Mouse (Mus musculus): ENCODE data around the gene Cnih2. TPM values are rescaled to one million over a fixed set of nuclear protein-coding genes. Genes with fewer than 3 reads are reported as not detected.

Gene Cnih2
- polyA plus RNA-seq, 1 experiment from 2014 or later: 347 TPM

DNA sequence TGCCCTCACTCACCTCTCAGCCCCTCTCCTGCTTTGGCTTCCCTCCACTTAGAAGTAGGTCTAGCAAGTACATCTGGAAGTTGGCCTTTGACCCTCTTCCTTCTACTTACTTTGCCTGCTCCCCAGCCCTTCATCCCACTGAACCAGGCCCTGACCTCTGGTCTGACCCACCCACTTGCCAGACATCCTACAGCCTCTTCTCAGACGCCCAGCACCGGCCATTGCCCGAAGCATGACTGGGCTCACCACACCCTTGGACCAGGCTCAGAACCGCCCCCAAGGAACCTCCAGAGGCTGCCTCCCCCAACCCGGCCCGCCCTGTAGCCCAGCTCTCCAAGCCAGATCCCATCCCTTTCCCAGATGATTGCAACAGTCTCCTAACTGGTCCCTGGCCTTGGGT, 35.9 kb downstream of the Cnih2 start:
- Histone ChIP-seq H3K27me3 (replicated peaks; ENCODE audit: control insufficient read depth, insufficient read depth, low read length) (no peaks in the 10 kb centered on the region), H3K9ac (replicated peaks; ENCODE audit: low read depth, low read length) (no peak overlapping the region), H3K4me2 (ENCODE audit: low read length) (no peak overlapping the region), H3K27ac (ENCODE audit: low read length) (no peak overlapping the region), H3K36me3 (ENCODE audit: control insufficient read depth, insufficient read depth) (no peaks in the 10 kb centered on the region), H3K9me3 (ENCODE audit: control insufficient read depth, low read length) (no peaks in the 10 kb centered on the region), H3K4me3 (replicated peaks; ENCODE audit: low read length) (no peak overlapping the region), H3K4me1 (replicated peaks; ENCODE audit: control insufficient read depth, insufficient read depth, low read length) (peaks cover 12% of the 10 kb centered on the region)
- 88% methylated on average over 6 of the region's 6 CpGs for WGBS
- no peak for ATAC-seq

DNA sequence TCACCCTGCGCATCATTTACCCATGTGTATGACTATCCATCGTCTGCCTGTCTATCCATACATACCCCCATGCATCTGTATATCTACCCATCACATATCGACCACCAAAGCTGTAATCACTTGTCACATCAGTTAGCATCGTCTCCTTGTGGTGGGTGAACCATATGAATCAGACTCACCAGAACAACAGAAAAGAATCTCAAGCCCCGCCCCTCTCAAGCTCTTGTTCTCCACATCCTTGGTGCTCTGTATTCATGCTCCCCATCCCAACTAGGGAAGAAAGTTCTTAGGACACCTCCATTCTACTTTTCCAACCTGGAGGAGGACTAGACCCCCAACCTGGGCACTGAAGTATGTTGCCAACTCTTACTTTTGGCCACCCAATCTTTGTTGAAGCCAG, 36.3 kb downstream of the Cnih2 start:
- H3K4me1 ChIP-seq (replicated peaks; ENCODE audit: control insufficient read depth, insufficient read depth, low read length): peaks cover 10% of the 10 kb centered on the region
- no peak overlapping the region for H3K9ac ChIP-seq (replicated peaks; ENCODE audit: low read depth, low read length)
- H3K4me3 ChIP-seq (replicated peaks; ENCODE audit: low read length): no peak overlapping the region
- H3K36me3 ChIP-seq (ENCODE audit: control insufficient read depth, insufficient read depth): no peaks in the 10 kb centered on the region
- 87% methylated on average over 5 of the region's 5 CpGs for WGBS
- H3K4me2 ChIP-seq (ENCODE audit: low read length): no peak overlapping the region
- no peaks in the 10 kb centered on the region for H3K9me3 ChIP-seq (ENCODE audit: control insufficient read depth, low read length)
- H3K27me3 ChIP-seq (replicated peaks; ENCODE audit: control insufficient read depth, insufficient read depth, low read length): no peaks in the 10 kb centered on the region
- no peak overlapping the region for H3K27ac ChIP-seq (ENCODE audit: low read length)
- no peak for ATAC-seq

DNA sequence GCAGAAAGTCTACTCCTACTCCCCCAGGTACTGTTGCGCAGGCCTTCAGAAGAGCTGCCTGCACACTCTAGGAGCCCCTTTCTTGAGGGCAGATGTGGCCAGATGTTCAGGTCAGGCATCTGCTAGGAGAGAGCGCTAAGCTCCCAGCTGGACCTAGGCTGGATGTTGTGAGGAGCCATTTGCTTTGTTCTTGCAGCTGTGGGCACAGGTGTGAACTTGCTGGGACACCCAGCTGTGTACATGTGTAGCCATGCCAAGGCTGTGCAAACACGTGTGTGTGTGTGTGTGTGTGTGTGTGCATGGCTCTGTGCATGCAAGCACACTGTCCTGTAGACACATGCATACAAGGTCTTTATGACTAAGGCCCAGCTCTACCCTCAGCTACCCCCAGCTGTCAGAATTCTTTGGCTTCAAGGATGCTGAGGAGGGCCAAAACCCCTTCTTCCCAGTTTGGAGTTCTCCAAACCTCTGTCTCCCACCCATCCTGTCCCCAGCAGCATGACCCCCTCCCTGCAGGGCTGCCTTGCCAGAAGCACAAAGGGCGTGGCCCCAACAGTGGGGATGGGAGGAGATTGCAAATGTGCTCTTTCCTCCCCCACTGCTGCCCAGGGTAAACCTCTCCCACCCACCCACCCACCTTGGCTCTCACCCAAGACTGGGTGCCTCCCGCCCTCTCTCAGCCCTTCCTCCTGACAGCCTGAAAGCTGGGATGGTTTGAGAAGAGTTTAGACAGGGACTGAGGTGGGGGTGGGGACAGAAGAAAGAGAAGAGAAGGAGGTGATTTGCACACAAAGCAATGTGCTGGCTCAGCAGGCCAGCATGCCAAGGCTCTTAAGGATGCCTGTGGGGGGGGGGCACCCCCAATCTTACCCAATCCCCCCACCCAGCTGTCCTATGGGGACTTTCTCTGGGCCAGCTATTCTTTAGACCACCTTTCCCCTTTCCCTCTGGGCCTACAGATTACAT, 37.7 kb downstream of the Cnih2 start:
- Histone ChIP-seq H3K4me1 (replicated peaks; ENCODE audit: control insufficient read depth, insufficient read depth, low read length) (peaks cover 10% of the 10 kb centered on the region), H3K27ac (ENCODE audit: low read length) (peak overlapping the region; percentile 44), H3K9ac (replicated peaks; ENCODE audit: low read depth, low read length) (no peak overlapping the region), H3K27me3 (replicated peaks; ENCODE audit: control insufficient read depth, insufficient read depth, low read length) (no peaks in the 10 kb centered on the region), H3K4me2 (ENCODE audit: low read length) (no peak overlapping the region), H3K9me3 (ENCODE audit: control insufficient read depth, low read length) (no peaks in the 10 kb centered on the region), H3K36me3 (ENCODE audit: control insufficient read depth, insufficient read depth) (no peaks in the 10 kb centered on the region), H3K4me3 (replicated peaks; ENCODE audit: low read length) (no peak overlapping the region)
- ATAC-seq: peak; percentile 39; the same call in 1 of the 2 replicates
- WGBS: 37% methylated on average over 5 of the region's 5 CpGs

DNA sequence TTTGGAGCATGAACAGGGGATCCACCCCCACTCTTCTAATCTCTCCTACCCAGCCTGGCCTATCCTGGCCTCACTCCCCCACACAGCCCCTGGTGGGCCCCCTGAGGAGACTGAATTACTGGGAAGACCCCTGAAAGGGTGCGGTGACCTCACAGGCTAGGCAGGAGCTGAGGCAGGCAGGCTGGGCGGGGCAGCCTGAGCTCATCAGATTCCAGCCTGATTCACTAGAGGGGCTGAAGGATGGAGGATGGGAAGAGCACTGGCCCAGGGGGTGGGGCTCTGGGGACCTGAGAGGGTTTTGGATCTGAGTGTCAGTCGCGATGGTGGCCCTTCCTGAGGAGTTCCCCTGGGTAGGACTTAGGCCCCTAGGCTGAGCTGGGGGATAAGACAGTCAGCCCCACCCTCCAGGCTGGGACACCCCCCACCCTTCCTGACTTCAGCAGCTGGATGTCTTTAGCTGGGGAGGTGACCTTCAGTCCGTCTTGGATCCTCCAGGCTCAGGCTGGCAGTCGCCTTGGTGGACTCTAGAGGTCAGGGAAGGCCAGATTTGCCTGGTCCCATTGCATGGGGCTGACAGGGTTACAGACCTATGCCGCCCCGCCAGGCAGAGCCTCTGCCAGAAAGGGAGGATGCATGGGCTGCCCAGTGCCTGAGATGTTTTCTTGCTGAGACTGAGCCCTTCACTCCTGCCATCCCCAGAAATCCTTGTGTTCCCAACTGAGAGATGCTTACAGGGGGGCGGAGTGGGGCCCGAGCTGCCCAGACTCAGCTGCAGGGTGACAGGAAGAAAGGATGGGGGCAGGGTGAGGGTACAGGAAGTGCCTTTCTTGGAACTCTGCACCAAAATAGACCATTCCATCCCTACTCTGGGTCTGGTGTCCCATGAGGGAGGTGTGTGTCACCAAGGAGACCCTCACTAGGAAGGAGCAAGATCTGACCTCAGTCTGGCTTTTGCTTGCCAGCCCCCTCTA, 39.2 kb downstream of the Cnih2 start:
- no peaks in the 10 kb centered on the region for H3K36me3 ChIP-seq (ENCODE audit: control insufficient read depth, insufficient read depth)

DNA sequence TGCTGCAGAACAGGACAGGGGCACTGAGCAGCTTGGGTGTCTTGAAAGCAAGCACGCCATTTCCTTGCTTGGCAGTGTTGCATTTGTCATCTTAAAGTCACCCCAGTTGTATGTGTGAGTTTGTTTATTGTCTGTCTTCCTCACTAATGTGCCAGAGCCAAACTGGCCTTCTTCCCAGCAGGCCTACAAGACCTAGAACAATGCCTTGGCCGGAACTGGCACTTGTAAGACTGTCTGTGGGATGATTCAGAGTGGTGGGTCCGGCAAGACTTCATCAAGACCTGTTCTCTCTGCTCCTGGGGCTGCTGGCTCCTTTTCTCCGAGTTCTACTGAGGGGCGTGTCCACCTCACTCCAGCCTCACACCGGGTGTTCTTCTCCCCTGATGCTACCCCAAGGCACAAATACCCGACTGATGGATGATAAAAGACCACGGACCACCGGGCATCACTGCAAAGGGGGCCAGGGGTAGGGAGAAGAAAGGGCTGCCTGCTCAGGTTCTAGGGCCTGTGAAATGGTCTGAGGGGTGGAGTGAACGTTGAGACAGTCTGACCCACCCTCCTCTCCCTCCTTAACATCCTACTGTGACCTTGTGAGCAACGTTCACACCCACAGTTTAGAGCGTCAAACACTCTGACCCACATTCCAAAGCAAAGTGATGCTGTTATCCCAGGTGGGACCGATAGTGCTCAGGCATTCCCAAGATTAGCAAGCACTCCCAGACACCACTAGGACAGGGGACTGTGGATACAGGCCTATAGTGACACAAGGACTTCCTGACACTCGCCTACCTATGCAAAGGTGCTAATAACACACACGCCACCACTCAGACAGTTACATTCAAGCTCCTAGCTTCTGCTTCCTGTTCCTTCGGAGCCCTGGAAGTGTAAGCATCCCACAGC, 40.2 kb downstream of the Cnih2 start:
- H3K27ac ChIP-seq (ENCODE audit: low read length): no peak overlapping the region
- H3K9ac ChIP-seq (replicated peaks; ENCODE audit: low read depth, low read length): no peak overlapping the region
- ATAC-seq: no peak

More for the DNA sequence above, 39.2 kb downstream of the Cnih2 start:
- Histone ChIP-seq H3K27me3 (replicated peaks; ENCODE audit: control insufficient read depth, insufficient read depth, low read length) (no peaks in the 10 kb centered on the region), H3K4me3 (replicated peaks; ENCODE audit: low read length) (no peak overlapping the region), H3K4me1 (replicated peaks; ENCODE audit: control insufficient read depth, insufficient read depth, low read length) (peaks cover 10% of the 10 kb centered on the region), H3K4me2 (ENCODE audit: low read length) (no peak overlapping the region), H3K9ac (replicated peaks; ENCODE audit: low read depth, low read length) (peak overlapping the region; percentile 35; the same call in 1 of the 2 replicates), H3K27ac (ENCODE audit: low read length) (no peak overlapping the region), H3K9me3 (ENCODE audit: control insufficient read depth, low read length) (no peaks in the 10 kb centered on the region)
- 17% methylated on average over 10 of the region's 10 CpGs for WGBS
- no peak for ATAC-seq

DNA sequence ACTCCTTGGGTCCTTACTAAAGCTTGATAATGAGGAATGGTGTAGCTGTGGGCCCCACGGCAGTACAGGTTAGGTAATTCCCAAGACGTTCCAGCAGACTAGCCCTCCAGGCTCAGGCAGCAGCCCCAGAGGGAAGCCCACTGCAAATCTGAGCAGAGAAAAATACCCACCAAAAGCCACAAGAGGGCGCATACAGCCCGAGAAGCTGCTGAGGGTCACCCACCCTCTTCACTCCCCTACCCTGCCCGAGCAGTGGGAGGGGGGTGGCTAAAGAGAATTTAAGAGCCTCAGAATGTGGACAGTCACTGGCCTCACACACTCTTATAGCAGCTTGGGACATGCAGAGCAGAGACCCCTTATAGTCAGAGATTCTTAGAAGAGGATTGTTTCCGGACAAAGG, 42.1 kb downstream of the Cnih2 start:
- ATAC-seq: peak; percentile 29
- H3K4me3 ChIP-seq (replicated peaks; ENCODE audit: low read length): no peak overlapping the region
- no peaks in the 10 kb centered on the region for H3K9me3 ChIP-seq (ENCODE audit: control insufficient read depth, low read length)
- H3K36me3 ChIP-seq (ENCODE audit: control insufficient read depth, insufficient read depth): no peaks in the 10 kb centered on the region
- H3K4me2 ChIP-seq (ENCODE audit: low read length): no peak overlapping the region
- WGBS: 11% methylated on average over 6 of the region's 6 CpGs
- no peak overlapping the region for H3K27ac ChIP-seq (ENCODE audit: low read length)
- peaks cover 9% of the 10 kb centered on the region for H3K4me1 ChIP-seq (replicated peaks; ENCODE audit: control insufficient read depth, insufficient read depth, low read length)
- H3K9ac ChIP-seq (replicated peaks; ENCODE audit: low read depth, low read length): no peak overlapping the region
- peaks cover 14% of the 10 kb centered on the region for H3K27me3 ChIP-seq (replicated peaks; ENCODE audit: control insufficient read depth, insufficient read depth, low read length)

More for the DNA sequence above, 40.2 kb downstream of the Cnih2 start:
- Histone ChIP-seq H3K4me3 (replicated peaks; ENCODE audit: low read length) (no peak overlapping the region), H3K27me3 (replicated peaks; ENCODE audit: control insufficient read depth, insufficient read depth, low read length) (no peaks in the 10 kb centered on the region), H3K36me3 (ENCODE audit: control insufficient read depth, insufficient read depth) (no peaks in the 10 kb centered on the region), H3K4me1 (replicated peaks; ENCODE audit: control insufficient read depth, insufficient read depth, low read length) (peaks cover 10% of the 10 kb centered on the region), H3K9me3 (ENCODE audit: control insufficient read depth, low read length) (no peaks in the 10 kb centered on the region), H3K4me2 (ENCODE audit: low read length) (no peak overlapping the region)
- 27% methylated on average over 16 of the region's 16 CpGs for WGBS

DNA sequence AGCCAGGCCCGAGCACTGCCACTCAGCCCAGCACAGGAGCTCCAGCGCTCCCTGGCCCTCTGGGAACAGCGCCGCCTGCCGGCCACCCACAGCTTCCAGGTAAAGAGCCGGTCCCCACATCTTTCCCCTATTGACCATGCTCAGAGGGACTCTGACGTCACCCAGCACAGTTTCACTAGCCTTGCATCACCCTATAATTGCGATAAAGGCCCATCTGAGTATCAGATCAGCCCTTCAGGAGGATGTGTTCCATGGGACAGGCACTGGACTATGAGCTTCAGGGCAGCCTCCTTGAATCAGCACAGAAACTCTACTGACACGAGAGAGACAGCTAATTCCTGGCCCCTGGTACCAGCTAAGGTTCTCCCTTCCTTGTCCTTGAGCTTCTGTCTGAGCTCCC, 44.4 kb downstream of the Cnih2 start:
- peaks cover 23% of the 10 kb centered on the region for H3K27me3 ChIP-seq (replicated peaks; ENCODE audit: control insufficient read depth, insufficient read depth, low read length)
- H3K4me3 ChIP-seq (replicated peaks; ENCODE audit: low read length): no peak overlapping the region
- H3K4me1 ChIP-seq (replicated peaks; ENCODE audit: control insufficient read depth, insufficient read depth, low read length): peaks cover 4% of the 10 kb centered on the region
- H3K36me3 ChIP-seq (ENCODE audit: control insufficient read depth, insufficient read depth): no peaks in the 10 kb centered on the region
- no peak overlapping the region for H3K9ac ChIP-seq (replicated peaks; ENCODE audit: low read depth, low read length)
- no peak overlapping the region for H3K4me2 ChIP-seq (ENCODE audit: low read length)
- no peaks in the 10 kb centered on the region for H3K9me3 ChIP-seq (ENCODE audit: control insufficient read depth, low read length)
- no peak for ATAC-seq
- WGBS: 16% methylated on average over 9 of the region's 9 CpGs
- no peak overlapping the region for H3K27ac ChIP-seq (ENCODE audit: low read length)

DNA sequence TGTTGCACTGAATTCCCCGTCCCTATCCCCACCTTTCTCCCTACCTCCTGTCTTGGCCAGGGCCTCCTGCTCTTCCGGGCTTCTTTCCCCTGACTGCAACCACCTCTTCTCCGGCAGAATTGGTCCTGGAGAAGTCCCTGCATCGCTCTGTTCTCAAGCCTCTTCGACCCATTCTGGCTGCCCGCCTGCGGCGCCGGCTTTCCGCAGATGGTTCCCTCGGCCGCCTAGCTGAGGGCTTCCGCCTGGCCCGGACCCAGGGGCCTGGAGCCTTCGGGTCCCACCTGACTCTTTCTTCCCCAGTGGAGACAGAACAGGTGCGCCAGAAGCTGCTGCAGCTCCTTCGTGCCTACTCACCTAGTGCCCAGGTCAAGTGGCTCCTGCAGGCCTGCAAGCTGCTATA, 45.5 kb downstream of the Cnih2 start:
- Histone ChIP-seq H3K9me3 (ENCODE audit: control insufficient read depth, low read length) (no peaks in the 10 kb centered on the region), H3K4me1 (replicated peaks; ENCODE audit: control insufficient read depth, insufficient read depth, low read length) (peaks cover 4% of the 10 kb centered on the region), H3K27me3 (replicated peaks; ENCODE audit: control insufficient read depth, insufficient read depth, low read length) (peaks cover 23% of the 10 kb centered on the region), H3K27ac (ENCODE audit: low read length) (no peak overlapping the region), H3K9ac (replicated peaks; ENCODE audit: low read depth, low read length) (no peak overlapping the region), H3K36me3 (ENCODE audit: control insufficient read depth, insufficient read depth) (no peaks in the 10 kb centered on the region), H3K4me2 (ENCODE audit: low read length) (no peak overlapping the region), H3K4me3 (replicated peaks; ENCODE audit: low read length) (no peak overlapping the region)
- no peak for ATAC-seq
- WGBS: 62% methylated on average over 17 of the region's 17 CpGs
